Mouse (Mus musculus) liver, adult 2 months (tissue): Measurements from ENCODE around the gene Ints14.

Source experiments
- CTCF ChIP-seq: fragments of 200-500 bp; IDR thresholded peaks from 2 replicates; pipeline ENCODE4 v1.5.1; 2011; ENCODE audit warnings: low read depth, low read length, control low read depth
- POLR2A ChIP-seq: fragments of 200-500 bp; IDR thresholded peaks from 2 replicates; pipeline ENCODE4 v1.6.1; 2011; ENCODE audit warnings: low read length, control low read depth; ENCODE audit not compliant: insufficient read depth; ENCODE audit errors: extremely low read depth

DNA sequence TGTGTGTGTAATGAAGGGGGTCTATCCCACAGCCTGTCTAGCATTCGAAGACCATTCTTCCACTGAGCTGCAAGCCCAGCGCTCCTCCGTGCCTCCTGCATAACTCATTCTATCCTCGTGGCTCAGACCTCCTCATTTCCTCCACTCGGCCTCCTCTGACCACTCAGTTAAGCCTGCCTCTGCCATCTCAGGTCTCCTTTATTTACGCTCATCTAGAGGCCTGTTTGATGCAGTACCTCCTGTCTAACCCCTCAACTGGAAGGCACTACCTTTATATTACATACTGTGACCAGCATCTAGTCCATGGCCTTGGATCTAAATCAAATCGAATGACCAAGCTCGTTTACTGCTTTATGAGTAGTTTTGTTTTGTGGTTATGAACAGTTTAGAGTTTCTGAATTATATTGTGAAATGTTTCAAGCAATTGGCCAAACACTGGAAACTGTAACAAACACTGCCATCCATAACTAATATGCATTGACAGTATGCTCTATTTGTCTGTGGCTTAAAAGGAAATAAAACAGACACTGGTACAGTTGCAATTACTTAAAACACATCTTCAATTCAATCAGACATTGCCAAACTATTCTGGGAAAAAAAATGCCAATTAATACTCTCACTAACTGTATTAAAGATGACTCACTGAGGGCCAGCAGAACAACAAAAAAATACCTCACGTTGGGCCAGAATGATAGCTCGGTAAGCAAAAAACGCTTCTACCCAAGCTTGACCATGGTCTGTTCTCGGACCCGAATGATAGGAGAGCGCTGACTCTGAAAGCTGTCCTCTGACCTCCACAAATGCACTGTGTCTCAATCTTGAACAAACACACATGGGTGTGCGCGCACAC is 56.5 kb downstream of the Ints14 start:
- no peak for TF ChIP-seq CTCF
- no peak for TF ChIP-seq POLR2A
